Mouse (Mus musculus) forebrain, embryonic 11.5 days (tissue): ENCODE data around the gene Kctd21. TPM values are rescaled to one million over a fixed set of nuclear protein-coding genes. Genes with fewer than 3 reads are reported as not detected.

Source experiments
- ATAC-seq: fragments of 200-750 bp; cut with Nextera tagmentation; replicated peaks from 2 replicates; pipeline ENCODE4 v1.8.0; 2017; ENCODE audit warnings: moderate TSS enrichment; ENCODE audit not compliant: low FRiP score
- DNase-seq: peaks from one replicate; pipeline ENCODE4 v3.0.0-alpha.2; 2017; ENCODE audit warnings: low spot score
- H3K27ac ChIP-seq: fragments of 300-500 bp; sonication (generic); 2 replicates; pipeline ENCODE4 v1.5.1; 2014; ENCODE audit warnings: low read depth, low read length
- H3K27me3 ChIP-seq: fragments of 300-500 bp; sonication (generic); 2 replicates; pipeline ENCODE4 v1.6.1; 2014; ENCODE audit warnings: mild to moderate bottlenecking, low read length, mixed read lengths; ENCODE audit not compliant: control insufficient read depth, insufficient read depth
- H3K36me3 ChIP-seq: fragments of 300-500 bp; sonication (generic); 2 replicates; pipeline ENCODE4 v1.6.1; 2014; ENCODE audit warnings: mild to moderate bottlenecking, low read length, moderate library complexity, mixed read lengths; ENCODE audit not compliant: control insufficient read depth, insufficient read depth
- H3K4me1 ChIP-seq: fragments of 300-500 bp; sonication (generic); replicated peaks from 2 replicates; pipeline ENCODE4 v1.6.1; 2014; ENCODE audit warnings: low read length, mixed read lengths; ENCODE audit not compliant: control insufficient read depth, insufficient read depth
- H3K4me2 ChIP-seq: fragments of 300-500 bp; sonication (generic); 2 replicates; pipeline ENCODE4 v1.6.1; 2014; ENCODE audit warnings: low read depth, mild to moderate bottlenecking, low read length, moderate library complexity, mixed read lengths; ENCODE audit not compliant: severe bottlenecking
- H3K4me3 ChIP-seq: fragments of 300-500 bp; sonication (generic); 2 replicates; pipeline ENCODE4 v1.5.1; 2014; ENCODE audit warnings: low read depth, low read length
- H3K9ac ChIP-seq: fragments of 300-500 bp; sonication (generic); 2 replicates; pipeline ENCODE4 v1.6.1; 2014; ENCODE audit warnings: low read length
- H3K9me3 ChIP-seq: fragments of 300-500 bp; sonication (generic); 2 replicates; pipeline ENCODE4 v1.6.1; 2016; ENCODE audit warnings: low read length, mixed read lengths; ENCODE audit not compliant: control insufficient read depth
- WGBS: fragments of 180-500 bp; shearing (Covaris S2); extraction: QIAGEN DNeasy Blood & Tissue Kit; methylation state at CpG from one replicate; pipeline ENCODE4 v1.1.7; 2014; 5-methylcytosine and 5-hydroxymethylcytosine counted together
- polyA plus RNA-seq: library from polyadenylated mRNA; unstranded; fragments of >200 nt; fragmentation: Nextera tagmentation; extraction: Ambion mirVana; gene quantifications from 2 replicates; pipeline ENCODE4 v1.2.1, GENCODE M21; 2014

Kctd21 gene
- polyA plus RNA-seq, 1 experiment from 2014 or later, result 4.7 TPM

DNA sequence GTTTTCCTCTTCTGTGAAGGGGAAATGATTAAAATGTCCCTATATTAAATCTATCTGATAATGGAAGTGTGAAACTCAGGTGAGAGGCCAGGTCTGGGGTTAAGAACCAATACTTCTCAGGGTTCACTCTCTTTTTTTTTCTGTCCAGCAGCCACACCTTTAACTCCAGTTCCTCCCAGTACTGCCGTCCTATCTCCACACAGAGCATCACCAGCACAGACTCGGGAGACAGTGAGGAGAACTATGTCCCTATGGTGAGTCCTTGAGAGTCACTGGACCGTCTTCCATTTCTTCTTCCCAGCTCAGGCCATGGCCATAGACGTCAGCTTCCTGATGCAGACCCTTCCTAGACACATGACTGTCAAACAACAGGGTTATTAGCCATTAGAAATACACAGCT, 29.3 kb upstream of the Kctd21 start:
- DNase-seq, result peak; percentile 5
- no peaks in the 10 kb centered on the region for H3K36me3 ChIP-seq

DNA sequence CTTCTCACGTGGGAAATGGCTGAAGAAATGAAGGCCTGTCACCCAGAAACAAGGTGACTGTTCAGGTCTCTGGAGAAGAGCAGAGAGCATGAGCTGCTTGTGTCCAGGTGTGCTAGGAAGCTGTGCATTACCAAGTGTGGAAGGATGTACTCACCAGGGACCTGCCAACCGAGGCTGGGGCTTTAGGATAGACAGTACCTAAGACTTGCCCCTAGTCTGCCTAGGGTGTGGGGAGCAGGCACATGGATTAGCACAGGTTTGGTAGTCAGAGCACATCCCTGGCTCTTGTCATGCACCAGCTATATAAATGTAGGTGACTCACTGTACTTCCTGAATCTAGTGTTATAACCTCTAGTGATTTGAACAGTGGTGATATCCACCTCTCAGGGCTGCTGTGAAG, 28.5 kb upstream of the Kctd21 start:
- WGBS, result 84% methylated on average over 2 of the region's 2 CpGs
- Histone ChIP-seq H3K4me3 (no peak overlapping the region), H3K4me2 (no peak overlapping the region), H3K9me3 (no peaks in the 10 kb centered on the region), H3K4me1 (no peaks in the 10 kb centered on the region), H3K27ac (no peak overlapping the region), H3K27me3 (no peaks in the 10 kb centered on the region), H3K36me3 (no peaks in the 10 kb centered on the region), H3K9ac (no peak overlapping the region)
- no peak for ATAC-seq
- DNase-seq, result peak; percentile 24

More for the DNA sequence above, 29.3 kb upstream of the Kctd21 start:
- Histone ChIP-seq H3K4me1 (no peaks in the 10 kb centered on the region), H3K4me3 (no peak overlapping the region), H3K27me3 (no peaks in the 10 kb centered on the region), H3K9me3 (no peaks in the 10 kb centered on the region), H3K27ac (no peak overlapping the region), H3K4me2 (no peak overlapping the region), H3K9ac (no peak overlapping the region)
- no peak for ATAC-seq
- 78% methylated on average over 4 of the region's 4 CpGs for WGBS

DNA sequence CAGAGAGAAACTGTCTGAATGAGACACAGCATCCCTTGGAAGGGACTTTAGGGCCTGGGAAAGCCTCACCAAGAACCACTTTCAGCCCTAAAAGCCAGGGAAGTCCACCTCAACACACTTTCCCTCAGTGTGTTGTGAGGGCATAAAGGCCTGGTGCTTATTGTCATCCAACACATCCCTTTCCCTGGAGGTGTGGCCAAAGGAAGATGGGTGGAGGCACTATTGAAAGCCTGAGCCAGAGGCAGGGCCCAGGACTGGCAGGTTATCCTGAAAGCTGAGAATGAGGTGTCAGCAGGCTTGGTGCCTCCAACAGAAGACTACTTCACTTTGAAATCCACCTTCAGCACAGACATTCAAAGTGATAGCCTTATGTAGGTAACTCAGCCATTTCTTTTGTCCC, 27.7 kb upstream of the Kctd21 start:
- Histone ChIP-seq H3K36me3 (no peaks in the 10 kb centered on the region), H3K9me3 (no peaks in the 10 kb centered on the region)

DNA sequence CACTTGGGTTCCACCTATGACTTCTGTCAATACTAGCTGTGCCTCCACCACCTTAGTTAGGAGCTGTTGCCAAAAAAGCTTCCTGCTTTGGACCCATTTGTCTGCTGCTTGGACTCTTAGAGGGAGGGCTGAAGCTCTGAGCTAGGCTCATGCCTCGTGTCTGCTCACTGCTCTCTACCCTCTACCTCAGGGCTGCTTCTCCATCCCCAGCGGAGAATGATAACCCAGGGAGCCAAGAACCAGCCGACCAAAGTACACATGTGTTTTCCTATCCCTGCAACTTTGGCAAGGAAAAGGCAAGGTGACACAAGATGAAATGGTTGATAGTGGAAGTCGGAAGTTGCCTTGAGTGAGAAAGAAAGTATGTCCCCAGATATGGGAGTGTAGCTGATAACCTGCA, 26.9 kb upstream of the Kctd21 start:
- DNase-seq (peak; percentile 4), ATAC-seq (no peak)
- no peaks in the 10 kb centered on the region for H3K4me1 ChIP-seq
- H3K4me2 ChIP-seq, result no peak overlapping the region
- H3K9me3 ChIP-seq, result no peaks in the 10 kb centered on the region
- H3K4me3 ChIP-seq, result no peak overlapping the region
- H3K27ac ChIP-seq, result no peak overlapping the region
- no peaks in the 10 kb centered on the region for H3K36me3 ChIP-seq
- no peaks in the 10 kb centered on the region for H3K27me3 ChIP-seq
- H3K9ac ChIP-seq, result no peak overlapping the region
- 86% methylated on average over 4 of the region's 4 CpGs for WGBS

More for the DNA sequence above, 27.7 kb upstream of the Kctd21 start:
- H3K27ac ChIP-seq, result no peak overlapping the region
- H3K27me3 ChIP-seq, result no peaks in the 10 kb centered on the region
- H3K4me3 ChIP-seq, result no peak overlapping the region
- no peaks in the 10 kb centered on the region for H3K4me1 ChIP-seq
- no peak overlapping the region for H3K9ac ChIP-seq
- no peak for ATAC-seq
- DNase-seq, result peak; percentile 4
- H3K4me2 ChIP-seq, result no peak overlapping the region

DNA sequence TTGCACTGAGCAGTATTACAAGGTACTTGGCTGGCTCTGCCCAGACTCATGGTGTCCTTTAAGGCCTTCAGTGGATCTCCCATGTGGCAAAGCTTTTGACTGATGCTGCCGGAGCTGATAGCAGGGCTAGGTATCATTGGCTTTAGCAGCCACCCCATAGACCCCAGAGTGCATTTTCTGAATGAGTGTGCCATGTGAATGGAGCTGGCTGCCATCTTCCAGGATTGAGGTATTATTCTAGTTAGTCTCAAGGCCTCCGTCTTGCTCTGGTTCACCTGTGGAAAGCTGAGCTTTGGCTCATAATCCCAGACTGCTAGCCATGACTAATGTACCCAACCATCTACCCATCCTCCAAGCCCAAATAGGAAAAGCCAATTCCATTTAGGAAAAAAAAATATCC, 25.3 kb upstream of the Kctd21 start:
- no peak overlapping the region for H3K9ac ChIP-seq
- no peak overlapping the region for H3K4me3 ChIP-seq
- no peak overlapping the region for H3K27ac ChIP-seq
- WGBS, result 100% methylated on average over 2 of the region's 2 CpGs
- no peaks in the 10 kb centered on the region for H3K4me1 ChIP-seq
- no peaks in the 10 kb centered on the region for H3K27me3 ChIP-seq
- no peak overlapping the region for H3K4me2 ChIP-seq
- DNase-seq (no peak), ATAC-seq (no peak)
- no peaks in the 10 kb centered on the region for H3K9me3 ChIP-seq
- no peaks in the 10 kb centered on the region; the same call in 1 of the 2 replicates for H3K36me3 ChIP-seq

DNA sequence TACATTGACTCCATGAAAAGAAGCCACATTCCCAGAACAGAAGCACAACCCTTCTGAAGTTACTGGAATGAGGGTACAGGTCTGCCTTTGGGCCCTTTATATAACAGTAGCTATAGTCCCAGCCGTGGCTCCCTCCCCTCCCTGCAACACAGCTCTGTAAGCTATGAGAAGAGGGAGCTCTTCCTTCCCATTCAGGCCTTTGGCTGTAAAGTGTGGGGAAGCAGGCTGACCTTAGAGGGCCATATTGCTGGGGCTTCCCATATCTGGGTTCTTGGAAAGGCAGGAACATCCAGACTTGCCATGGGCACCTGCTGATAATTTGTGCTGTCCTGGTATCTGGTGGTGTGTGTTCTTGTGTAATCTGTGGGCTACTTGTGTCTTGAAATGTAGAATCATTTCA, 24.6 kb upstream of the Kctd21 start:
- DNase-seq (peak; percentile 2), ATAC-seq (no peak)
- no peaks in the 10 kb centered on the region; the same call in 1 of the 2 replicates for H3K36me3 ChIP-seq
- H3K27me3 ChIP-seq, result no peaks in the 10 kb centered on the region
- H3K4me1 ChIP-seq, result no peaks in the 10 kb centered on the region
- no peaks in the 10 kb centered on the region for H3K9me3 ChIP-seq
- 84% methylated on average over 1 of the region's 1 CpGs for WGBS
- H3K9ac ChIP-seq, result no peak overlapping the region
- no peak overlapping the region for H3K4me3 ChIP-seq
- no peak overlapping the region for H3K4me2 ChIP-seq
- H3K27ac ChIP-seq, result no peak overlapping the region

DNA sequence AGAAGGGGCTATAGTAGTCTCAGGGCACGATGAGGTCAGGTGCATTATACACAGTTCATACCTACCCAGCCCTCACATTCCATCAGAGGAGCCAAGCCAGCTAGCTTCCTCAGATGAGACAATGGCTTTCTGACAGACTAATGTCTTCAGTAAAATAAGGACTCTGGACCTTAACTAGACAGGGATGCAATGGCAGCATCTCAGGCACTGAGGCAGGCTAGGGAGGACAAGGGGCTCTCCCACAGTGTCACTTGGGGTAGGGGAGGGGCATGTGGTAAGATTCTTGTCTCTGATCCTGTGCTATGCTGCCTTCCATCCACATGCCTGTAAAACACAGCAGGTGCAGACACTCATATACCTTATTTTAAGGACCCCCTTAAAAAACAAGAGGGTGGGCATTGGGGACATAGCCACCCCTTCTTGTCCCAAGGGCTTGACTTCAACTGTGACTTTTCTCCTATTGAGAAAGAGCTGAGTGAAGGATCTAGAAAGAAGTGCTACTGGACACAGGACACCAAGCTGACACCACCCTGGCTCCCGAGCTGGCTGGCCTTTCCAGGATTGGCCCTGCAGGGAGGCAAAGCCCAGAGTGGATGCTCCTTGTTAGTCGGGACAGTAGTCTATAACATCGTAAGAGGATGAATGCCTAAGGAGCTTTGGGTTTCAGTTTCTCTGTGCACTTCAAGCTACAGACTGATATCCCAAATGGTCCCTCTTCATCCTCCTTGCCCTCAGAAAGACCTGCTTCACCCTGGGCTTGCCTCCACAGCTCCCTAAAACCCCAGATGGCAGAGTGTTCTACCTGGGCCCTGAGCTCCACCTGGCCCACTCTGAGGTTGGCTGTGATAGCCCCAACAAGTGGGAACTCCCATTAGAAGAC, 22.4 kb upstream of the Kctd21 start:
- Histone ChIP-seq H3K9ac (no peak overlapping the region), H3K9me3 (no peaks in the 10 kb centered on the region), H3K36me3 (no peaks in the 10 kb centered on the region; the same call in 1 of the 2 replicates), H3K4me2 (no peak overlapping the region), H3K27ac (no peak overlapping the region), H3K4me3 (no peak overlapping the region), H3K27me3 (no peaks in the 10 kb centered on the region), H3K4me1 (no peaks in the 10 kb centered on the region)
- DNase-seq (peak; percentile 42), ATAC-seq (no peak)
- WGBS, result 86% methylated on average over 4 of the region's 4 CpGs

DNA sequence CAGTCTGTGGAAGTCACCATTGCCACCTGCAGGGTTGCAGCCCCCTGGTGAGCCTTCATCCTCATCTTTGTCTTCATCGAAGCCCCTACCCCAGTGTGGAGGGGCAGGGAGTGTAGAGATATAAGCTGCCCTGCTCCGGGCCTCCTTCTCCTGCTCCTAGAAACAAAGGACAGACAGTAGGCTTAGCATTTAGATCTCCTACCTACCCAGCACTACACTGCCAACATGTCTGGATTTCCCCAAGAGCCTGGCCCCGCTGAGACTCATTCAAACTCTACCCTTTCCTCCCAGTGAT, 21.8 kb upstream of the Kctd21 start:
- H3K9ac ChIP-seq, result no peak overlapping the region
- no peak overlapping the region for H3K4me2 ChIP-seq
- H3K9me3 ChIP-seq, result no peaks in the 10 kb centered on the region
- H3K4me3 ChIP-seq, result no peak overlapping the region
- no peaks in the 10 kb centered on the region for H3K4me1 ChIP-seq
- DNase-seq, result peak; percentile 33
- WGBS, result 90% methylated on average over 3 of the region's 3 CpGs
- H3K27ac ChIP-seq, result no peak overlapping the region
- no peak for ATAC-seq
- no peaks in the 10 kb centered on the region for H3K27me3 ChIP-seq
- no peaks in the 10 kb centered on the region; the same call in 1 of the 2 replicates for H3K36me3 ChIP-seq

DNA sequence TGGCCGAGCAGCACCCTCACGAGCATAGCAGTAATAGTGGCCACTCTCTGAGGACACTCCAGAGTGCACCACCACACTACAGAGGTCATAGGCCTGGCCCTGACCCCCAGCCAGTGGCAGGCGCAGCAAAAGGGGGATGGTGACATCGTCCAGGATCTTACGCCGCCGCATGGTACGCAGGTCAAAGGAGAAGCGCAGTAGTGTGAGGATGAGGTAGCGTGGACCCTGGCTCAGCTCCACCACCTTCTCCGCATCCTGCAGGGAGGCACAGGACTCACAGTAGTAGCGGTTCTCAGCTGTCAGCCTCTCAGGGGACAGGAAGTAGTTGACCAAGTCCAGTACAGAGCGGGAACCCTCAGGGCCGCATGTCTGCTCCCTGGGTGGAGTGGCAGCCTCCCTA, 20.5 kb upstream of the Kctd21 start:
- ATAC-seq, result no peak
- 94% methylated on average over 14 of the region's 14 CpGs for WGBS

More for the DNA sequence above, 20.5 kb upstream of the Kctd21 start:
- no peak overlapping the region for H3K9ac ChIP-seq
- H3K4me2 ChIP-seq, result no peak overlapping the region
- DNase-seq, result no peak
- H3K27ac ChIP-seq, result no peak overlapping the region
- no peak overlapping the region for H3K4me3 ChIP-seq
- no peaks in the 10 kb centered on the region; the same call in 1 of the 2 replicates for H3K36me3 ChIP-seq
- H3K4me1 ChIP-seq, result no peaks in the 10 kb centered on the region
- no peaks in the 10 kb centered on the region for H3K27me3 ChIP-seq
- H3K9me3 ChIP-seq, result no peaks in the 10 kb centered on the region
